Mouse (Mus musculus): Measurements from ENCODE around the gene Haao.

Haao gene

GRCm38 (mm10) chr17:83830616-83831292 is 17.0 kb downstream of the Haao start:
- DNase-seq, result no peak

- DNase-seq, result no peak
Measured at GRCm38 (mm10) chr17:83829356-83829755, 18.4 kb downstream of the Haao start.

GRCm38 (mm10) chr17:83823835-83824234 is 23.9 kb downstream of the Haao start:
- DNase-seq, result no peak

GRCm38 (mm10) chr17:83821876-83822275 is 25.9 kb downstream of the Haao start:
- DNase-seq, result no peak

- no peak for DNase-seq
Measured at GRCm38 (mm10) chr17:83820701-83821100, 27.1 kb downstream of the Haao start.

- DNase-seq, result no peak
Measured at GRCm38 (mm10) chr17:83819503-83819902, 28.3 kb downstream of the Haao start.

- DNase-seq, result no peak
Measured at GRCm38 (mm10) chr17:83816996-83817395, 30.8 kb downstream of the Haao start.

- DNase-seq, result no peak
Measured at GRCm38 (mm10) chr17:83813050-83813449, 34.7 kb downstream of the Haao start.

- peak; percentile 76 to 77 for DNase-seq
Measured at GRCm38 (mm10) chr17:83812200-83812944, 35.4 kb downstream of the Haao start.

- DNase-seq, result no peak
Measured at GRCm38 (mm10) chr17:83810285-83810684, 37.5 kb downstream of the Haao start.

GRCm38 (mm10) chr17:83809197-83809829 is 38.5 kb downstream of the Haao start:
- no peak for DNase-seq

GRCm38 (mm10) chr17:83808476-83809098 is 39.2 kb downstream of the Haao start:
- no peak for DNase-seq

GRCm38 (mm10) chr17:83807778-83808398 is 39.9 kb downstream of the Haao start:
- DNase-seq, result peak; percentile 62 to 74

GRCm38 (mm10) chr17:83807345-83807744 is 40.4 kb downstream of the Haao start:
- DNase-seq, result no peak

- DNase-seq, result no peak
Measured at GRCm38 (mm10) chr17:83805078-83805477, 42.7 kb downstream of the Haao start.

GRCm38 (mm10) chr17:83803987-83804386 is 43.8 kb downstream of the Haao start:
- no peak for DNase-seq

GRCm38 (mm10) chr17:83799506-83800050 is 48.2 kb downstream of the Haao start:
- DNase-seq, result no peak

- no peak for DNase-seq
Measured at GRCm38 (mm10) chr17:83795121-83795520, 52.6 kb downstream of the Haao start.

- no peak for DNase-seq
Measured at GRCm38 (mm10) chr17:83792388-83792787, 55.4 kb downstream of the Haao start.

- no peak for DNase-seq
Measured at GRCm38 (mm10) chr17:83790158-83790557, 57.6 kb downstream of the Haao start.

- no peak for DNase-seq
Measured at GRCm38 (mm10) chr17:83786418-83786817, 61.3 kb downstream of the Haao start.

GRCm38 (mm10) chr17:83782740-83783139 is 65.0 kb downstream of the Haao start:
- no peak for DNase-seq

Data from cerebellum, postnatal 36 days (tissue).